Mouse (Mus musculus) activated CD4-positive, CD25-positive, alpha-beta regulatory T cell, adult 4 months (primary cell): ENCODE measurements at regions not wholly inside any gene's neighbourhood (a gene's known extent, or its start where the extent isn't known, plus 50 kb on each side); places are given as distances from the start of the nearest gene placed in this dataset.
"Not testable (repeated sequence)": the region's sequence is repeated elsewhere in the genome, so short reads cannot be mapped to it uniquely, and the experiment has no call there.

Experiments
- ATAC-seq: one replicate; pipeline ENCODE4 v1.8.0; 2017

GRCm38 (mm10) chr12:28922236-28922635 lies 170.6 kb downstream of the Eipr1 start:
- ATAC-seq, result no peak

GRCm38 (mm10) chr12:28925206-28925605 lies 173.6 kb downstream of the Eipr1 start:
- ATAC-seq, result no peak

DNA sequence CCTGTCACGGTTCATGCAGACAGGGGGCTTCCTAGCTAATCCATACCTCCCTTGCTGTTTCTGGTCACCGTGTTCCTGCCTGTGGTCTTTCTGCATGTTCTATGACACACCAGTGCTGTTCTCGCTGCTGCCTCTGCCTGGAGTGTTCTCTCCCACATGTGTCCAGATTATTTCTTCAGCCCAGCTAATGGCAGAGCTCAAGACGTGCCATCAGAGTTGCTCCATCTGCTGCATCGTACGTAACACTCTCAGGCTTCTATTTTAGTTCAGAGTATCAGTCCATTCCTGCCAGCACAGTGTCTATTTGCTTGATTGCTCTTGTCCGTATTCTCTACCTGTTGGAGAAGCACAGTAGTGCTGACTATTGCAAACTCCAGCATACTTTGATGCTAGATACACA lies 188.3 kb downstream of the Eipr1 start:
- no peak for ATAC-seq

GRCm38 (mm10) chr12:28948889-28949288 lies 197.3 kb downstream of the Eipr1 start:
- ATAC-seq, result no peak

- no peak for ATAC-seq
Measured at GRCm38 (mm10) chr12:28949307-28949706, 197.7 kb downstream of the Eipr1 start.

DNA sequence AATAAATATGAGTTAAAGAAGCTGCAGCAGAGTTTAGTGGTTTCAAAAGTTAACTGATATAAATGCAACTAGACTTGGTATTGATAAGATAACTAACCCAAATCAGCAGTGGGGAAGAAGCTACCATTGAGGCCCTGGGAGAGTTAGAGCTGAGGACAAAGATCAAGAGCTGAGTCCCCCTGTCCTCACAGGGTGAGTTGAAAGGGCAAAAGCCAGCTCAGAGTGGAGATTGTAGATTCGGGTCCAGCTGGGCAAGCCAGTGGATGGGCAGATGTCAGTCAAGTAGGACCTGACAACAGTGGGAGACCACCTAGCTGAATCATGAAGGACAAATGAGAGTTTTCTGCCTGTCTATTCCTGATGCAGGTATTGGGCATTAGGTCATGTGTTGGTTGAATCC lies 205.6 kb downstream of the Eipr1 start:
- ATAC-seq, result no peak

DNA sequence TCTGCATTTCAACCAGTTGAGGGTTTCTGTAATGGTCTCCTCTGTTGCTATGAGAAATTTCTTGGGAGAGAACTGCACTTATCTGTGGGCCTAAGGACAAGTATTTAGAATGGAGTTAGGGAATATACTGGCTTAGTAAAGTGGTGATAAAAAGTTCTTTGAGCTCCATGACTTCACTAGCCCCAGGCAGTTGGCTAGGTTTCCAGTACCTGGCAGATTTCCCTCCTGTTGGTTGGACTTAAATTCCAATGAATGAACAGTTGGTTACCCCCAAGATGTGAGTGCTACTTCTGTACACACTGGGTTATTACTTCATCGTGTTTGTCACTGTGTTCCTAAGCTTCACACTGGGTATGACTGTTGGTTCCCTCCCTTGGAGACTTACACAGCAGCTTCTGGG lies 207.1 kb downstream of the Eipr1 start:
- ATAC-seq, result no peak

- no peak for ATAC-seq
Measured at GRCm38 (mm10) chr12:28969671-28970379, 218.2 kb downstream of the Eipr1 start.

GRCm38 (mm10) chr12:28974571-28975041 lies 223.0 kb downstream of the Eipr1 start:
- ATAC-seq, result no peak

GRCm38 (mm10) chr12:28975249-28975648 lies 223.6 kb downstream of the Eipr1 start:
- ATAC-seq, result no peak

DNA sequence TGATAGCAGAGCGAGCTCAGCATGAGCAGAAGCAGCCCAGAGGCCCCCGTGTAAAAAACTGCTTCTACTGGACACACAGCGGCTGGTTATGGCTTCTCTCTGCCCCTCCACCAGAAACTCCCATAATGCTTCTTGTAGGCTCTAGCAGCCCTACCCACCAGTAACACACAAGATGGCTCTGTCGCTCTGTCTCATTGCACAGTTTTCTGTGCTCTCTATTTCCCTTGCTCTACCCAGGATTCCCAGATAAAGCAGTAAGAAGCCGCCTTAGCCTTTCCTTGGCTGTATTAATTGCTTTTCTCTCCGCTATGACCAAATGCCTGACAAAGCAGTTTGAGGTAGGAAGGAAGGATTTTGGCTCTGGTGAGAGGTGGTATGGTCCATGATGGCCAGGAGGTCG lies 228.1 kb downstream of the Eipr1 start:
- no peak for ATAC-seq

GRCm38 (mm10) chr12:28986214-28986613 lies 234.6 kb downstream of the Eipr1 start:
- ATAC-seq, result no peak

DNA sequence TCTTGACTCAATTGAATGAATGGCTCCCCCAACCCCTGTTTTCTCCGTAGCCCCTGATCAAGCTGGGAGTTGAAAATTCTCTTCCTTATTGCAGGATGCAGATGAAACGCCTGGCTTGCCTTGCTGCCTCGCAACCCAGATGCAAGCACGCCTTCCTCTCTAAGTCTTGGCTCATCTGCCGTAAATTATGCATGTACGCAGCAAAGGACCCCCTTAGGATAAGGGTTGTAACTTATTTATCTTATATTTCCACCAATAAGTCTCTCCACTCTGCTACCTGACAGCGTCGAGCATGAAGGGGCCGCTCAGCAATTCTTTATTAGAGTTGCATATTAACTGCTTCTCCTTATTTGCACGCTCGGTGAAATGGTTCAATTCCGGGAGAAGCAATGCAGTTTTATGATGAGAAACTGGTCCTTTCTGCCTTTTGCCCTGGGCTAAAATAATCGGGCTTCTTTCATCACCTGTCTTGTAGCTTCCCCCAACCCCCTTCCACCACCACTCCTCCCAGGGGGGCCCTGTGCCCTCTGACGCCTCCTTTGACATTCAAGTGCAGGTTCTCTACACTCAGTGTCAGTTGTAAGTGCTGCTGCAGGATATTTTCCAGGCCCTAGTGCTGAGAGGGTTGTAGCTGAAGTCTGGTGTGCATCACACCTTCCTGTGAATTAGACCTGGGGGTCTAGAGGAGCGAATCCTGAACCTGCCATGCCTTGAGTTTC lies 246.0 kb downstream of the Eipr1 start:
- ATAC-seq, result no peak

- no peak for ATAC-seq
Measured at GRCm38 (mm10) chr12:28999963-29000451, 248.4 kb downstream of the Eipr1 start.

GRCm38 (mm10) chr12:29004504-29004903 lies 252.9 kb downstream of the Eipr1 start:
- no peak for ATAC-seq

DNA sequence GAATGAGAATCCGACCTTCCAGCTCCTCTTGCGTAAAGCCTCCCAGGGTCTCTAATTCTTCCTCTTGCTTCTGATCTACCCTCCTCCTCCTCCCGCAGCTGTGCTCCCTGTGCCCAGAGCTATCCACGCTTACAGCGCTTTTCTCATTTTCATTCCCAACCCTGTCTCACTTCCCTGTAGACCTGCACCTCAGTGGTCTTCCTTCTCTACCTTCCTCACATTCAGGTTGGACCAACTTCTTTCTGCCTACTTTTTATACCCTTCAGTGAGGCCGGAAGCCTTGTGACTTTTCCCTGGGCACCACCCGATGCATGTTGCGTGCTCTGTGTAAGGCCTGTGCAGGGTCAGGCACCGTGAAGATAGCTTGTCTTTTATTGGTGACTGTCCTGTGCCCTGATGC lies 263.0 kb downstream of the Eipr1 start:
- no peak for ATAC-seq

GRCm38 (mm10) chr12:29015200-29015862 lies 263.7 kb downstream of the Eipr1 start:
- ATAC-seq, result no peak

DNA sequence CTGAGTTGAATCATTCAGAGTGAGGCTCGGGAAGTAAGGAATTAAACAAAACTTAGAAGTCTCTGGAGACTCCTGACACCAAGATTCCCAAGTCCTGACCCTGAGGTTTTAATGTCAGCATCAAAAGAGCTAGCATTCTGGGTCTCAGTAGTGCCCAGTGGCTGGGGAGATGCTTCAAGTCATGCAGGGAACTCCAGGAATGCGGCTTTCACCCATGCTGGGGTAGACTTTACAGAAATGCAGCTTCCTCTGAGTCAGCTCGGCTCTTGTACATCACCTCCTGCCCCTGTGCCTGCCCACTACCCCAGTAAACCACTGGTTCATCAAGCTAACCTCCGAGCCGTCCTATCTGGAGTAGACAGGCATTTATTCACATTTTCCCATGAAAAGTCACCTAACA lies 269.5 kb downstream of the Eipr1 start:
- ATAC-seq, result no peak

DNA sequence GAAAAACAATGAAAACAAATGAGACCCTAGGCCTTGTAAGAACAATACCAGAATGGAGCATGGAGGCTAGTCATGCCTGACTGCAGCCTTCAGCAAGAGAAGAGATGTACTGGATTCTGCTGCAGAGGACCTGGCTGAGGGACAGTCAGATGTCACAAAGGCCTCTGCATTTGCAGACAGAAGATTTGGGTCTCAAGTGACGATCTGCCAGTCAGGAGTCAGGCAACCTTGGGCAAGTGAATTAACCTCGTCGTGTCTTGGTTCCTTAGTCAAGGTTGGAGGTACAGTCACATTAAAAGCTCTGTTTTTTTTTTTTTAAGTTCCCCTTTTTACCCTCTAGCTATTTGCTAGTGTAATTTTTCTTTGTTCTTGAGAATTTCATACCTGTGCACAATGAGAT lies 276.6 kb downstream of the Eipr1 start:
- ATAC-seq, result no peak

DNA sequence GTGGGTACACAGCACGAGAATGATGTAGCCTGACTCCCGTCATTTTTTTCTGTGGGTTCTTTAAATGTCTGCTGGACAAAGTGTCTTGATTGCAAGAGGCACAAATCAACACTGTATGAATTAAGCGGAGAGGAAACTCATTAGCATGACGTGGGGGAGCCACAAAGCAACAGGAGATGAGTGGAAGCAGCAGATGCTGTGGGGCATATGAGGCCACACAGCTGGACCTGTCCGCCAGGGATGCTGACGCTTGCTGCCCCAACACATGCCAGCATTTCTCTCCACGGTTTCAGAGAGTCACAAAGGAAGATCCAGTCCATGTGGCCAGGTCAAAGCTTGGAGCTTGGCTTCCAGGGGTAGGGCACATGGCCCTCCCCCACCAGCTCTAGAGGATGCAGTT lies 277.9 kb downstream of the Eipr1 start:
- ATAC-seq, result no peak

DNA sequence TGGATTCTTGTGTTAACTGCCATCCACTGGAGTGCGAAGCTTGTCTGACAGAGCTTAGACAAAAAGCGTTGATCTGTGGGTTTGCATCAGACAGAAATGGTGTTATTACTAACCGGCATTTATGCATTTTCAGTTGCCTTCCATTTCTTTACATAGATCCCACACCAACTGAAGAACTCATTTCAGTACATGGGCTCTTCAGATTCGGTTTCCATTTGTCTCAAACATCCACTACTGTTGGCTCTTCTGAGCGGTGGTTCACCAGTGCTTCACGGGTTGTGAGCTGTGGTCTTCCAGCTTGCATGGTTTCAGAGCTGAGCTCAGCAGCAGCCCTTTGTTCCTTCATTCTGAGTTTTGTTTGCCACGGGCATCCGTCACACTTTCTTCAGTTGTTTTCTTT lies 294.4 kb downstream of the Eipr1 start:
- ATAC-seq, result no peak

- not testable (repeated sequence) for ATAC-seq
Measured at GRCm38 (mm10) chr12:29048596-29048995, 297.0 kb downstream of the Eipr1 start.

- ATAC-seq, result no peak
Measured at GRCm38 (mm10) chr12:29049105-29049511, 297.5 kb downstream of the Eipr1 start.

DNA sequence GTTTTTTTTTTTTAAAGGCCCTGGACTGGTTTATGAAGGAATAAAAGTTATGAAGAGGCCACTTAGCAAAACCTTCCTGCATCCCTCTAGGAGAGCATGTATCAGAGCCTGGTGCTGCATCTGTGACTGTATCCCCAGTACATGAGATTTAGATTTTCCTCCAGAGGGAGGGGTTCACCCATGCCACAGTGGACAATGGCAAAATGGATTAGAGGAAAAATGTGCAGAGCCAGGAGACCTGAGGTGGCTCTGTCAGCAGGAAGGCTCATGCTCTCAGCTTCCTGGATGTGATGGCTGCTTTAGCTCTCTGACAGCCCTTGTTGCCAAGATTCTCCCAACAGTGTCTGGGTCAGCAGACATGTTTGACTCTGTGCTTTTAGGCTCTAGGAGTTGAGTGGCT lies 298.2 kb downstream of the Eipr1 start:
- no peak for ATAC-seq
